Mouse (Mus musculus) bone marrow, adult 2 months (tissue): ENCODE measurements around the gene Kat7.

Experiments used
- CTCF ChIP-seq: fragments of 200-500 bp; IDR thresholded peaks from 2 replicates; pipeline ENCODE4 v1.5.1; 2011; ENCODE audit warnings: low read length, control low read depth; ENCODE audit not compliant: control insufficient read depth, insufficient read depth
- POLR2A ChIP-seq: fragments of 200-500 bp; IDR thresholded peaks from 2 replicates; pipeline ENCODE4 v1.6.1; 2011; ENCODE audit warnings: low read depth, mild to moderate bottlenecking, control low read depth, low read length, borderline replicate concordance; ENCODE audit not compliant: control insufficient read depth

- TF ChIP-seq POLR2A (no peak), CTCF (no peak)
These were observed 45.1 kb upstream of the Kat7 start for GRCm38 (mm10) chr11:95354945-95355660.
